13 mouse cellular contexts compared by ENCODE assay signal in the genomic region with DNA sequence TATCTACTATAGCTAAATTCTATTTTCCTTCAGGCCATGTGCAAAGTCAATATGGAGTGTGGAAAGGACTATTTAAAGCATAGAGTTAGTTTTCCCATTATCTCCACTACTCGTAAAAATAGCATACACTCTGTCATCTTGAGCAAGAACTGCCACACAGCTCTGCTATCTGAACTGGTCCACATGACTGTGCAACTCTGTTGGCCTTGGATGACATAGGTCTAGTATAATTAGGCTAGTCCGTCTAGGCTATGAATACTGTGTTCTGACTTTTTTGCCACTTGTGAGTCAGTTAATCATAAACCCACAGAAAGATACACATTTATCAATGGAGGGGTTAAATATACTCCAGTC. TPM values are rescaled to one million over a fixed set of nuclear protein-coding genes. Genes with fewer than 3 reads are reported as not detected.
DNase-seq lines count a peak whose midpoint lies in the region; ATAC-seq and TF ChIP-seq lines count a peak whose summit lies in the region.
"Had no signal": no experiment of that assay in that cellular context is flagged by ENCODE, and none has a peak within 500 bp of the region (broad histone marks: within the 10 kb centered on the region; RNA-seq: fewer than 3 reads in every experiment).

No protein-coding gene starts in this region.

- no peak overlapping the region for H3K27ac ChIP-seq in stomach, embryonic 16.5 days (ENCODE audit: low read length)
- no peak overlapping the region for H3K27ac ChIP-seq in stomach, postnatal 0 days (replicated peaks)
- no peak overlapping the region for H3K27ac ChIP-seq in liver, embryonic 11.5 days (ENCODE audit: low read depth, low read length)
- H3K27ac ChIP-seq in cerebellum, adult 2 months (ENCODE audit: insufficient read depth, low read length), result no peak overlapping the region
- H3K27ac ChIP-seq in forebrain, embryonic 11.5 days (ENCODE audit: low read depth, low read length), result no peak overlapping the region
- H3K27ac ChIP-seq: midbrain, embryonic 12.5 days had no signal

- WGBS in stomach, embryonic 16.5 days, result 60% methylated on average over 2 of the region's 2 CpGs
- whole genome bisulfite sequencing in stomach, postnatal 0 days, result 52% methylated on average over 2 of the region's 2 CpGs
- WGBS in liver, embryonic 11.5 days, result 42% methylated on average over 2 of the region's 2 CpGs
- 88% methylated on average over 2 of the region's 2 CpGs for WGBS in cerebellum, adult 2 months
- 91% methylated on average over 2 of the region's 2 CpGs for WGBS in forebrain, embryonic 11.5 days

- no peak for TF ChIP-seq POLR2A in cerebellum, adult 2 months (IDR thresholded peaks at IDR 0.05; ENCODE audit: borderline replicate concordance, insufficient read depth, low read length)

- no peaks in the 10 kb centered on the region for H3K9me3 ChIP-seq in stomach, embryonic 16.5 days (replicated peaks; ENCODE audit: control insufficient read depth, low read length)
- no peaks in the 10 kb centered on the region for H3K9me3 ChIP-seq in stomach, postnatal 0 days (ENCODE audit: control insufficient read depth, low read length)
- no peaks in the 10 kb centered on the region for H3K9me3 ChIP-seq in liver, embryonic 11.5 days (ENCODE audit: control insufficient read depth, low read length)
- H3K9me3 ChIP-seq in forebrain, embryonic 11.5 days (ENCODE audit: control insufficient read depth, low read length), result no peaks in the 10 kb centered on the region
- H3K9me3 ChIP-seq: G1E; midbrain, embryonic 12.5 days had no signal

- H3K36me3 ChIP-seq in stomach, embryonic 16.5 days (ENCODE audit: control insufficient read depth, insufficient read depth, low read length), result no peaks in the 10 kb centered on the region
- H3K36me3 ChIP-seq in stomach, postnatal 0 days (ENCODE audit: control insufficient read depth, insufficient read depth, low read length), result no peaks in the 10 kb centered on the region
- H3K36me3 ChIP-seq in liver, embryonic 11.5 days (ENCODE audit: control insufficient read depth, insufficient read depth, low read length), result no peaks in the 10 kb centered on the region
- H3K36me3 ChIP-seq in forebrain, embryonic 11.5 days (ENCODE audit: control insufficient read depth, insufficient read depth, low read length), result no peaks in the 10 kb centered on the region
- H3K36me3 ChIP-seq: G1E; midbrain, embryonic 12.5 days had no signal

- 0 out of 2 replicates have a peak, but pooled peaks cover under 1% of the 10 kb centered on the region for H3K4me1 ChIP-seq in stomach, embryonic 16.5 days (ENCODE audit: control insufficient read depth, insufficient read depth, low read length)
- no peaks in the 10 kb centered on the region for H3K4me1 ChIP-seq in stomach, postnatal 0 days (replicated peaks; ENCODE audit: control insufficient read depth, insufficient read depth)
- H3K4me1 ChIP-seq in liver, embryonic 11.5 days (replicated peaks; ENCODE audit: control insufficient read depth, insufficient read depth, low read length), result no peaks in the 10 kb centered on the region; the same call in 1 of the 2 replicates
- no peaks in the 10 kb centered on the region for H3K4me1 ChIP-seq in cerebellum, adult 2 months (ENCODE audit: control insufficient read depth, insufficient read depth, low read length)
- no peaks in the 10 kb centered on the region for H3K4me1 ChIP-seq in forebrain, embryonic 11.5 days (replicated peaks; ENCODE audit: control insufficient read depth, insufficient read depth, low read length)
- H3K4me1 ChIP-seq: midbrain, embryonic 12.5 days had no signal

- no peak overlapping the region for H3K4me2 ChIP-seq in stomach, embryonic 16.5 days (ENCODE audit: low read depth, low read length)
- no peak overlapping the region for H3K4me2 ChIP-seq in stomach, postnatal 0 days (replicated peaks; ENCODE audit: low read depth)
- no peak overlapping the region for H3K4me2 ChIP-seq in liver, embryonic 11.5 days
- H3K4me2 ChIP-seq in forebrain, embryonic 11.5 days (ENCODE audit: low read depth, low read length, severe bottlenecking), result no peak overlapping the region
- H3K4me2 ChIP-seq: midbrain, embryonic 12.5 days had no signal

- no peak for TF ChIP-seq CTCF in stomach, postnatal 0 days (IDR thresholded peaks at IDR 0.05; ENCODE audit: low read depth)
- TF ChIP-seq CTCF in cerebellum, adult 2 months (IDR thresholded peaks at IDR 0.05; ENCODE audit: borderline replicate concordance, insufficient read depth, low read depth, low read length), result no peak

- TF ChIP-seq EP300 in stomach, postnatal 0 days (optimal IDR thresholded peaks at IDR 0.05), result no peak

- H3K27me3 ChIP-seq in stomach, embryonic 16.5 days (ENCODE audit: control insufficient read depth, insufficient read depth, low read length), result no peaks in the 10 kb centered on the region
- H3K27me3 ChIP-seq in stomach, postnatal 0 days (ENCODE audit: control insufficient read depth, insufficient read depth, low read length), result no peaks in the 10 kb centered on the region
- no peaks in the 10 kb centered on the region for H3K27me3 ChIP-seq in liver, embryonic 11.5 days (replicated peaks; ENCODE audit: control insufficient read depth, insufficient read depth, low read length)
- H3K27me3 ChIP-seq in cerebellum, adult 2 months (ENCODE audit: control insufficient read depth, insufficient read depth, low read length), result no peaks in the 10 kb centered on the region
- no peaks in the 10 kb centered on the region for H3K27me3 ChIP-seq in forebrain, embryonic 11.5 days (ENCODE audit: control insufficient read depth, insufficient read depth, low read length)
- H3K27me3 ChIP-seq: midbrain, embryonic 12.5 days had no signal

- no peak overlapping the region for H3K4me3 ChIP-seq in stomach, embryonic 16.5 days (replicated peaks; ENCODE audit: low read length)
- no peak overlapping the region for H3K4me3 ChIP-seq in stomach, postnatal 0 days (ENCODE audit: low read depth, low read length)
- H3K4me3 ChIP-seq in liver, embryonic 11.5 days (ENCODE audit: low read depth, low read length), result no peak overlapping the region
- no peak overlapping the region for H3K4me3 ChIP-seq in cerebellum, adult 2 months (replicated peaks; ENCODE audit: insufficient read depth, low read depth, low read length)
- H3K4me3 ChIP-seq in forebrain, embryonic 11.5 days (ENCODE audit: low read depth, low read length), result no peak overlapping the region
- H3K4me3 ChIP-seq: midbrain, embryonic 12.5 days had no signal

- peak; percentile 52 for DNase-seq in adrenal gland, adult 8-10 months
- no peak for DNase-seq in adrenal gland, postnatal 25 days
- DNase-seq in stomach, postnatal 0 days (ENCODE audit: low spot score), result no peak
- DNase-seq in liver, embryonic 11.5 days (ENCODE audit: low spot score), result no peak
- DNase-seq in cerebellum, adult 2 months, result no peak
- no peak for DNase-seq in forebrain, embryonic 11.5 days (ENCODE audit: low spot score)
- DNase-seq in kidney, postnatal 14 days, result no peak
- DNase-seq: layer of hippocampus, postnatal 36 days; thymus, adult 18-20 months had no signal

- no peak overlapping the region for H3K9ac ChIP-seq in stomach, embryonic 16.5 days (ENCODE audit: low read length)
- no peak overlapping the region for H3K9ac ChIP-seq in stomach, postnatal 0 days (ENCODE audit: low read length)
- no peak overlapping the region for H3K9ac ChIP-seq in liver, embryonic 11.5 days (ENCODE audit: low read depth, low read length)
- no peak overlapping the region for H3K9ac ChIP-seq in forebrain, embryonic 11.5 days (ENCODE audit: low read length)
- H3K9ac ChIP-seq: midbrain, embryonic 12.5 days had no signal

- peak; percentile 44; the same call in 1 of the 2 replicates for ATAC-seq in stomach, embryonic 16.5 days (ENCODE audit: insufficient read depth, low FRiP score)
- no peak for ATAC-seq in stomach, postnatal 0 days (ENCODE audit: low FRiP score, low TSS enrichment)
- ATAC-seq in liver, embryonic 11.5 days (replicated peaks; ENCODE audit: low FRiP score), result 0 out of 2 replicates have a peak, but pooled peaks have one; percentile 47
- ATAC-seq in forebrain, embryonic 11.5 days (replicated peaks; ENCODE audit: low FRiP score), result no peak
- ATAC-seq: hindbrain, embryonic 16.5 days had no signal

RNA-seq across cellular contexts. Expression of a gene that starts 14.1 kb away (rescaled TPM):
- 1 to 10 TPM; 2.0 to 3.8 (median 3.2) TPM for total RNA-seq in adrenal gland, adult 8-10 months (2022)
- 2.1 and 2.3 TPM in 2 replicates for total RNA-seq in adrenal gland, postnatal 25 days (2021)
- 12.5 and 13.0 TPM in 2 replicates for polyA plus RNA-seq in stomach, embryonic 16.5 days (2015; fragmentation: Nextera tagmentation; extraction: Ambion mirVana)
- 9.5 and 9.6 TPM in 2 replicates for polyA plus RNA-seq in stomach, postnatal 0 days (2015; fragmentation: Nextera tagmentation; extraction: Ambion mirVana)
- polyA plus RNA-seq in liver, embryonic 11.5 days (2014; fragmentation: Nextera tagmentation; extraction: Ambion mirVana), result 7.9 and 8.9 TPM in 2 replicates
- polyA plus RNA-seq in cerebellum, adult 2 months (2012; rRNA removed), result 1.8 and 2.5 TPM in 2 replicates
- 2.9 and 3.0 TPM in 2 replicates for polyA plus RNA-seq in forebrain, embryonic 11.5 days (2014; fragmentation: Nextera tagmentation; extraction: Ambion mirVana)

RNA-seq across cellular contexts. Expression of a gene that starts 31.7 kb away (rescaled TPM):
- total RNA-seq in adrenal gland, adult 8-10 months (2022), result 10 to 100 TPM; 48.1 to 67.9 (median 61.7) TPM
- total RNA-seq in adrenal gland, postnatal 25 days (2021), result 57.9 and 59.1 TPM in 2 replicates
- 9.3 and 11.6 TPM in 2 replicates for polyA plus RNA-seq in stomach, embryonic 16.5 days (2015; fragmentation: Nextera tagmentation; extraction: Ambion mirVana)
- 10.0 and 11.5 TPM in 2 replicates for polyA plus RNA-seq in stomach, postnatal 0 days (2015; fragmentation: Nextera tagmentation; extraction: Ambion mirVana)
- polyA plus RNA-seq in liver, embryonic 11.5 days (2014; fragmentation: Nextera tagmentation; extraction: Ambion mirVana), result 18.1 and 20.1 TPM in 2 replicates
- polyA plus RNA-seq in cerebellum, adult 2 months (2012; rRNA removed), result 15.4 and 16.2 TPM in 2 replicates
- 22.8 and 24.9 TPM in 2 replicates for polyA plus RNA-seq in forebrain, embryonic 11.5 days (2014; fragmentation: Nextera tagmentation; extraction: Ambion mirVana)

Comparison
In these comparisons a context has a peak if more than half of its experiments do, and no peak if none do; other contexts are left out.
1. ATAC-seq: peak in stomach, embryonic 16.5 days (single experiment) and liver, embryonic 11.5 days (single experiment); none in stomach, postnatal 0 days (single experiment) and forebrain, embryonic 11.5 days (single experiment).